Mouse (Mus musculus) kidney, postnatal 10 days (tissue): ENCODE data around the gene Btd.
"Not testable (repeated sequence)": the region's sequence is repeated elsewhere in the genome, so short reads cannot be mapped to it uniquely, and the experiment has no call there.

Source experiments
- DNase-seq: peaks from one replicate; pipeline ENCODE4 v3.0.0; 2021; ENCODE audit warnings: mixed read lengths

Btd gene

GRCm38 (mm10) chr14:31640890-31641505 is at the start of gene Btd, which contains the start of gene Hacl1:
Btd (plus strand) TSS chr14:31641028.
Hacl1 (minus strand) TSS chr14:31641286.
- DNase-seq, result peak; percentile 91

- no peak for DNase-seq
Measured at GRCm38 (mm10) chr14:31591243-31591642, 49.6 kb upstream of the Btd start, which contains the start of gene Colq. Colq (minus strand) TSS chr14:31591343.

GRCm38 (mm10) chr14:31593036-31593435 is 47.8 kb upstream of the Btd start:
- no peak for DNase-seq

- DNase-seq, result peak; percentile 33
Measured at GRCm38 (mm10) chr14:31594693-31595092, 46.1 kb upstream of the Btd start.

GRCm38 (mm10) chr14:31596408-31596807 is 44.4 kb upstream of the Btd start:
- no peak for DNase-seq

- DNase-seq, result no peak
Measured at GRCm38 (mm10) chr14:31597446-31597845, 43.4 kb upstream of the Btd start.

GRCm38 (mm10) chr14:31601908-31602615 is 38.8 kb upstream of the Btd start:
- DNase-seq, result no peak

- not testable (repeated sequence) for DNase-seq
Measured at GRCm38 (mm10) chr14:31602616-31602979, 38.2 kb upstream of the Btd start.

GRCm38 (mm10) chr14:31604916-31605315 is 35.9 kb upstream of the Btd start:
- DNase-seq, result peak; percentile 53

- peak; percentile 21 for DNase-seq
Measured at GRCm38 (mm10) chr14:31605514-31605913, 35.3 kb upstream of the Btd start.

- no peak for DNase-seq
Measured at GRCm38 (mm10) chr14:31611986-31612385, 28.8 kb upstream of the Btd start.

GRCm38 (mm10) chr14:31613671-31614070 is 27.2 kb upstream of the Btd start:
- no peak for DNase-seq

GRCm38 (mm10) chr14:31617204-31617603 is 23.6 kb upstream of the Btd start:
- no peak for DNase-seq

GRCm38 (mm10) chr14:31617997-31618396 is 22.8 kb upstream of the Btd start:
- DNase-seq, result no peak

- DNase-seq, result no peak
Measured at GRCm38 (mm10) chr14:31620591-31621223, 20.1 kb upstream of the Btd start.

GRCm38 (mm10) chr14:31622748-31623147 is 18.1 kb upstream of the Btd start:
- no peak for DNase-seq

GRCm38 (mm10) chr14:31630677-31631076 is 10.2 kb upstream of the Btd start:
- no peak for DNase-seq

- no peak for DNase-seq
Measured at GRCm38 (mm10) chr14:31640346-31640889, 410 bp upstream of the Btd start, which contains the start of gene Gm49387. Gm49387 (minus strand) TSS chr14:31640878.

GRCm38 (mm10) chr14:31641506-31642155 is 803 bp downstream of the Btd start:
- DNase-seq, result peak; percentile 56

GRCm38 (mm10) chr14:31644183-31644830 is 3.5 kb downstream of the Btd start:
- peak; percentile 73 for DNase-seq

GRCm38 (mm10) chr14:31644931-31645547 is 4.2 kb downstream of the Btd start:
- DNase-seq, result no peak

GRCm38 (mm10) chr14:31645920-31646319 is 5.1 kb downstream of the Btd start:
- no peak for DNase-seq
